Mouse (Mus musculus) monocyte, adult 2 months (primary cell): ENCODE measurements around the gene Caskin1.

Experiments
- DNase-seq, 2 experiments: peaks; one replicate each; pipeline ENCODE4 v3.0.0; 2022; ENCODE audit warnings: low spot score in 2 of 2, low read depth in 1 of 2

The Caskin1 gene

DNA sequence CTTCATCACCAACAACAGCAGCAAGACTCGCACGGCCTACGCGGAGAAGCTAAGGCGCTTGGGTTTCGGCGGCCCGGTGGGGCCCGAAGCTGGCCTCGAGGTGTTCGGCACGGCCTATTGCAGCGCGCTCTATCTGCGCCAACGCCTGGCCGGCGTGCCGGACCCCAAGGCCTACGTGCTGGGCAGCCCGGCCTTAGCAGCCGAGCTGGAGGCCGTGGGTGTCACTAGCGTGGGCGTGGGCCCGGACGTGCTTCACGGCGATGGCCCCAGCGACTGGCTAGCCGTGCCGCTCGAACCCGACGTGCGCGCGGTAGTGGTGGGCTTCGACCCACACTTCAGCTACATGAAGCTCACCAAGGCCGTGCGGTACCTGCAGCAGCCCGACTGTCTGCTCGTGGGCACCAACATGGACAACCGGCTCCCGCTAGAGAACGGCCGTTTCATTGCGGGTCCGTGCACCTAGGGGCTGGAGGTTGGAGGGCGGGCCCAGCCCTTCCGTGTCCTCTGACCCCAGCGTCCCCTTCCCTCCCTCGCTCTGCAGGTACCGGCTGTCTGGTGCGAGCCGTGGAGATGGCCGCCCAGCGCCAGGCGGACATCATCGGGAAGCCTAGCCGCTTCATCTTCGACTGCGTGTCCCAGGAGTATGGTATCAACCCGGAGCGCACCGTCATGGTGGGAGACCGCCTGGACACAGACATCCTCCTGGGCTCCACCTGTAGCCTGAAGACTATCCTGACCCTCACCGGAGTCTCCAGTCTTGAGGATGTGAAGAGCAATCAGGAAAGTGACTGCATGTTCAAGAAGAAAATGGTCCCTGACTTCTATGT lies 17.5 kb upstream of the Caskin1 start:
- DNase-seq, result no peak

GRCm38 (mm10) chr17:24472512-24472911 lies 15.9 kb upstream of the Caskin1 start:
- DNase-seq, result no peak

DNA sequence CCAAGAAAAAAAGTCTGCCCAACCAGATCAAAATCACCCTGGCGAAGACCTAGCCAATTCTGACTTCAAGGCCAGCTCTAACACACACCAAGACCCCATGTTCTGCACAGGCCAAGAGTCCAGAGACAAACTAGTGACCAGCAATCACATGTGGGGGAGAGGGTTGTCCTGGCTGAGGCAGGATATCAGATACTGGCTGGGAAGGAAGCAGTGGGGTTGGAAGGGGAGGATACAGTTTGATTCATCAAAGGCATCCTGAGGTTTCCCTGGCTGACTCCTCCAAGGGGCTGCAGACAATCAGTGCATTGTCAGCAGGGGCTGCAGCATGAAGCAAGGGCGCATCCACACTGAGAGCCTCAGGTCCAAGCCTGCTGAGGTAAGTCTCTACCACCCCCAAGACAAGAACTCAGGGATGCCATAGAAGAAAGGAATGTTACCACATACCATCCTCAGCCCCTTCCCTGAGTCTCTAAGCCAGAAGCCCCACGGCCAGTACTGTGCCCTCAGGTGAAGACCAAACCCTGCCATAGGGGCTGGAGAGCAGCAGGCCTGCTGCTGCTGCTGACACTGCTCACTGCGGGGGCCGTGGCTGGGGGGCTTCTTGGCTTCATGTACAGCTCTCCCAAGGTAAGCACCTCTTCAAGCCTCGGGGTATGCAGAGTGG lies 14.7 kb upstream of the Caskin1 start, which contains the start of gene Bricd5:
Gene Bricd5, plus strand, starts transcription at position 273 of the 664 bp plus-strand sequence.
- no peak for DNase-seq

- DNase-seq, result no peak
Measured at GRCm38 (mm10) chr17:24474557-24474956, 13.8 kb upstream of the Caskin1 start.

DNA sequence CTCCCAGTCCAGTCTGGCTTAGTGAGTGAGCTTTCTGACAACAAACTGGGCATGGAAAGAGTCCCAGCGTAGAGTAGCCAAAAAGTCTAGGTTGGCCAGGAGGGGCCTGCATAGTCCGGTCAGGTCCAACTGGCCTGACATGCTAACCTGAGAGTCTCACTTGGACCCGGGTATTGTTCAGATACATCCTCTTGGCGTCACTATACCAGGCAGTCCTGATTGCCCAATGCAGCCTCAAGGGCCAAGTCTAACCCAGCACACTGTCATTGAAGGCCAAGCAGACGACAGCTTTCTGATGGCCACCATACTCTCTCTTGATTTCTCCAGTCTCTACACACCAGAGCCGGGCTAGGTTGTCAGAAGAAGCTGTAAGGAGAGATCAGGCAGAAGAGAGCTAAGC lies 12.8 kb upstream of the Caskin1 start:
- no peak for DNase-seq

GRCm38 (mm10) chr17:24476022-24476776 lies 12.2 kb upstream of the Caskin1 start:
- no peak for DNase-seq

DNA sequence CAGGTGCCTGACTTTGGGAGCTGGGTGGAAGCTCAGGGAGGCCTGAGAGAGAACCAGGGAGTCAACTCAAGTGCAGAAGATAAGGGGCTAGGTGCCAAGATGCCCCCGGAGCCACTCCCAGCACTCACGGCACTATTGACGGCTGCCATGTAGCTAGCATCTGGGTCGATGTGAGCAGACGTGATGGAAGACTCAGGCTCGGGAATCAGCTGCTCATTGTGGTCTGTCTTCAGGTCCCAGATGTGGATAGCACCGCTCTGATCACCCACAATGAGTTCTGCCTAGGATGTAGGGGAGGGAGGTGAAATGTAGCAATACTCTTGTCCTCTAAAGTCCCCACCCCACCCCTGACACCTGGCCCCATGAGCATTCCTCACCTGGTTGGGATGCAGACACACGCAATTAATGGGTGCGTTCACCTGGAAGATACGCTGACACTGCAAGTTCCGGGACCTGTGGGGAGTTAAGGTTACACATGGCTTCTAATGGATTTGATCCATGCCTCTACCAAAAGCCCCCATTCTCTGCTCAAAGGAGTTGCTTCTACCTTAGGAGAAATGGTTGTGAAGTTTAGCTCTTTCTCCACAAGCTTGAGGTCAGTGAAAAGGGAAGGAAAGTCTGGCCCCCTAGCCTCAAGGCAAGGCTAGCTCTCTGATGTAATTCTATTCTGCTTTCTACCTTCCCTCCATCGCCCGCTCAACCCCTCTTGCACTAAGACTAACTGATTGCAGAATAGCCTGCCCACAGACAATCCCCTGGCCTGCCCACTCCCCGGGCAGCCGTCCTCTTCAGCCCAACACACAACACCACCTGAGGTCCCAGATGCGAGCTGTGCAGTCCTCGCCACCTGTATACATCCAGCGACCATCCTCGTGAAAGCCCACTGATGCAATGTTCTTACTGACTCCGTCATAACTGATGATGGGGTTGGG lies 11.1 kb upstream of the Caskin1 start:
- DNase-seq, result no peak

- DNase-seq, result no peak
Measured at GRCm38 (mm10) chr17:24477985-24478600, 10.3 kb upstream of the Caskin1 start.

GRCm38 (mm10) chr17:24478663-24479380 lies 9.6 kb upstream of the Caskin1 start, which contains the start of gene Mlst8:
Gene Mlst8 (minus strand): TSS chr17:24479078.
- DNase-seq, result peak; percentile 89 to 96

GRCm38 (mm10) chr17:24479431-24479830 lies 9.0 kb upstream of the Caskin1 start:
- no peak for DNase-seq

DNA sequence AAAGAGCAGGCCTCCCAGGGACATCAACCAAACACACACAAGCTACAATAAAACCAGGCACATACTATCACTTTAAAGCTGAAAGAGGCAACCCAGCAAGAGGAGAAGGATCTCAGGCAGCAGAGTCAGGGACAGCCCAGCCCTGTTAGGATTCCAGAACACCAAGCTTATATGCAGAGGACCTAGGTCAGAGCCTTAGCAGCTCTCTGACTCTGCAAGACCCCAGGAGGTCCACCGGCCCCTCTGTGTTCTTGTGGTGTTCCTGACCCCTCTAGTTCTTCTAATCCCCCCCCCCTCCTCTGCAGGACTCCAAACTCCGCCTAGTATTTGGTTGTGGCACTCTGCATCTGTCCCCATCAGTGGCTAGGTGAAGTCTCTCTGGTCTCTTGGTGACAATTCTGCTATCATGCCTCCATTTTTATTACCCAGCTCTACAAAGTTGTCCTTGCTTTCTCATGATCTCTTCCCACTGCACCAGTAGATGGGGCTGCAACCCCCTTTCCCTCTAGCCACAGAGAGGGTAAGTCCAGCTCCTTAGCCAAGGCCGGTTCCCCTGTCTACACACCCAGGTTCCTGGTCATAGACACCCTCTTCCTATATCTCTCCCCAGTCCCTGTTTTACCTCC lies 8.1 kb upstream of the Caskin1 start:
- no peak for DNase-seq

GRCm38 (mm10) chr17:24481027-24481815 lies 7.2 kb upstream of the Caskin1 start:
- no peak for DNase-seq

DNA sequence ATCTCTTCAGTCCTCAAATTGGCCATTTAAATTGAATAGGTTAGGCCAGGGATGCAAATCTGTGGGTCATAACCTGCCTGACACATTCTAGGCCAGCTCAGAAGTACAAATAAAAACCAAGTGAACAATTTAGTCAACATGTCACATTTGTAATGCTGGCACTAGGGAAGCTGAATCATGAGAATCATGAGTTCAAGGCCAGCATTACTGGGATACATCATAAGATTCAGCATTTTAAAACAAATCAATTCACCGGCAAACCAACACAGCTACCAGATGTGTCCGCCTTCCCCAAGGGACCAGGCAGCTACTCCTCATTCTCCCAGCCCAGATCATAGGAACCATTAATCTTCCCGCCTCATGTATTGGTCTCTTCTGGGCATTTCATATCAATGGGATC lies 4.9 kb upstream of the Caskin1 start:
- no peak for DNase-seq

DNA sequence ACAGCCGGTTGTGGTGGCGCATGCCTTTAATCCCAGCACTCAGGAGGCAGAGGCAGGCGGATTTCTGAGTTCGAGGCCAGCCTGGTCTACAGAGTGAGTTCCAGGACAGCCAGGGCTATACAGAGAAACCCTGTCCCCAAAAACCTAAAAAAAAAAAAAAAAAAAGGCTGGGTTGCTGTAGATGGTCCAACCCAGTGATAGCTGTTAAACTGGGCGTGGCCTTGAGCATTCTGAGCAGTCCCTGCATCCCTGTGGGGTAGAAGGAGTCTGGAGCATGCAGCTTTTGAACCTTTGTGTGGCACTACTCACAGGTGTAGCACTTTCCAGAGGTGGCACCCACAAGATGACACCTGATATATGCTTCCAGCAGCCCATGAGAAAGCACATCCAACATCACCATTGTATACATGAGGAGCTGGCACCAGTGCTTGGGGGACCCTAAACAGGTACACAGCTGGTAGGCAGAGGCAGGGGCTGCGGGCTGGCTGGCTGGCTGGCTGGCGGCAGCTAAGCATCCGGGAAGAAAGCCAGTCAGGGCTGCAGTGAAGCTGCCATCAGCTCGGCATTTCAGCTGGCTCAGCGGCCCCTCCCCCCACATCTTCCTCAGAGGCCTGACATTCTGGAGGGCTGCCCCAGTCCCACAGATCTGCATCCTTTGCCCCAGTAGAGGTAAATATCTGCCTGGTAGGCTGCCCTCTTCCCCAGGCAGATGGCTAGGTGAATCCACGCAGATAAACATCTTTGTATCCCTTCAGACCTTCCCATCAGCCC lies 3.1 kb upstream of the Caskin1 start:
- DNase-seq, result no peak

- DNase-seq, result no peak
Measured at GRCm38 (mm10) chr17:24488662-24489264, 362 bp downstream of the Caskin1 start.

DNA sequence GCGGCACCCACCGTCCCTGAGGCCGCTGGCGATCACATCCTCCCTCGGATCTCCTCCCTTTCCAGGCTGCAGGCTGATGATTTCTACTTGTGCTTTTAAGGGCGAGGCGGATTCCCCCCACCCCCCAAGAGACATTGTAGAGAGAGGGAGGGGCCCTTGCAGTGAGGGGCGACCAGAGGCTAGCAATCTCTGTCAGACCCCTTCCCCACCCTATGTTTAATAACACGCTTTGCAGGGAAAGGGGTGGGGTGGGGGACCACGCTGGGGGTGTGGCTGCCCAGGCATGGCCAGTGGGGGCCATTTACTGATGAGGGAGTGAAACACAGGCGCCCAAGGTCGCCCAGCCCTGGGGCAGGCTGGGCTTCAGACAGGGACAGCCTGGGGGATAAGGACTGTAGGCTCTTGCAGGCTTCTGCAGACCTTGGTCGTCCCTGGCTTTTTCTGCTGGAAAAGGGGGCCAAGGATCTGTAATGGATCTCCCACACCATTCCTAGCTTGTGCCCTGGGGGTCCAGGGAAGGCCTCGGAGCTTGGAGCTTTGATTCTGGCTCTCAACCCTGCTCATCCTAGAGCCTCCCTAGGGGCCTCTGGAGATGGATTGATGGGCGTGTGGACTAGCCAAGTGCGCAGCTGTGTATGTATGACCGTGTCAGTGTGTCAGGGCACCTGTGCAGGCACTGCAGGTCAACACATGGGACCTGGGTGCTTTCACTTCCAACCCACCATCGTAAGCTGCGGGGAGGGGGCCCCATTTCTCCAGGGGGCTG lies 1.0 kb downstream of the Caskin1 start:
- no peak for DNase-seq
